Mouse (Mus musculus) frontal cortex, adult (tissue): ENCODE results near the gene Lypd6b.

Experiments
- ATAC-seq: cut with Nextera tagmentation; 2 replicates; pipeline ENCODE4 v1.9.2; 2017; ENCODE audit warnings: mild to moderate bottlenecking, moderate library complexity, mixed read lengths; ENCODE audit not compliant: low TSS enrichment

The Lypd6b gene

GRCm38 (mm10) chr2:49770440-49770839, 17.0 kb upstream of the Lypd6b start:
- ATAC-seq = no peak

- ATAC-seq = no peak
Measured at GRCm38 (mm10) chr2:49771172-49771571, 16.3 kb upstream of the Lypd6b start.

- ATAC-seq = no peak
Measured at GRCm38 (mm10) chr2:49773194-49773931, 14.1 kb upstream of the Lypd6b start.

- no peak for ATAC-seq
Measured at GRCm38 (mm10) chr2:49774180-49774579, 13.3 kb upstream of the Lypd6b start.

- ATAC-seq = no peak
Measured at GRCm38 (mm10) chr2:49775187-49775586, 12.3 kb upstream of the Lypd6b start.

- no peak for ATAC-seq
Measured at GRCm38 (mm10) chr2:49775735-49776134, 11.8 kb upstream of the Lypd6b start.

- ATAC-seq = no peak
Measured at GRCm38 (mm10) chr2:49776407-49776806, 11.1 kb upstream of the Lypd6b start.

- no peak for ATAC-seq
Measured at GRCm38 (mm10) chr2:49788051-49788418, 547 bp downstream of the Lypd6b start.

GRCm38 (mm10) chr2:49788643-49789042, 1.2 kb downstream of the Lypd6b start:
- ATAC-seq = peak; percentile 51

GRCm38 (mm10) chr2:49789078-49789477, 1.6 kb downstream of the Lypd6b start:
- ATAC-seq = peak; percentile 36; the same call in 1 of the 2 replicates

- 0 out of 2 replicates have a peak, but pooled peaks have one; percentile 1 for ATAC-seq
Measured at GRCm38 (mm10) chr2:49789504-49789903, 2.0 kb downstream of the Lypd6b start.

GRCm38 (mm10) chr2:49797444-49798143, 10.1 kb downstream of the Lypd6b start:
- ATAC-seq = peak; percentile 81

GRCm38 (mm10) chr2:49804448-49804847, 17.0 kb downstream of the Lypd6b start:
- ATAC-seq = no peak

- ATAC-seq = peak; percentile 75
Measured at GRCm38 (mm10) chr2:49805736-49806371, 18.4 kb downstream of the Lypd6b start.

- no peak for ATAC-seq
Measured at GRCm38 (mm10) chr2:49809496-49809895, 22.0 kb downstream of the Lypd6b start.

GRCm38 (mm10) chr2:49811420-49811819, 23.9 kb downstream of the Lypd6b start:
- no peak for ATAC-seq

- no peak for ATAC-seq
Measured at GRCm38 (mm10) chr2:49811871-49812363, 24.4 kb downstream of the Lypd6b start.

GRCm38 (mm10) chr2:49813151-49813550, 25.7 kb downstream of the Lypd6b start:
- ATAC-seq = no peak

- no peak for ATAC-seq
Measured at GRCm38 (mm10) chr2:49814011-49814410, 26.5 kb downstream of the Lypd6b start.

- no peak for ATAC-seq
Measured at GRCm38 (mm10) chr2:49815696-49816320, 28.3 kb downstream of the Lypd6b start.

- no peak for ATAC-seq
Measured at GRCm38 (mm10) chr2:49816549-49816948, 29.1 kb downstream of the Lypd6b start.

- no peak for ATAC-seq
Measured at GRCm38 (mm10) chr2:49817151-49817550, 29.7 kb downstream of the Lypd6b start.
